Mouse (Mus musculus) ES-E14 (cell line): ENCODE measurements around the gene Tmem163.

Experiments
- CHD2 ChIP-seq: IDR thresholded peaks from 2 replicates; pipeline ENCODE4 v1.6.1; 2014; ENCODE audit warnings: mild to moderate bottlenecking, low read depth, low read length, inconsistent platforms
- HCFC1 ChIP-seq: IDR thresholded peaks from 2 replicates; pipeline ENCODE4 v1.6.1; 2012; ENCODE audit warnings: low read length, inconsistent platforms, borderline replicate concordance; ENCODE audit not compliant: insufficient read depth
- ZC3H11A ChIP-seq: IDR thresholded peaks from 2 replicates; pipeline ENCODE4 v1.6.1; 2012; ENCODE audit warnings: low read depth, mild to moderate bottlenecking, inconsistent platforms, low read length, borderline replicate concordance

GRCm38 (mm10) chr1:127439452-127439891 lies 239.9 kb downstream of the Tmem163 start:
- TF ChIP-seq ZC3H11A, result no peak
- no peak for TF ChIP-seq CHD2
- TF ChIP-seq HCFC1, result no peak
